Mouse (Mus musculus) liver, adult 2 months (tissue): Measurements from ENCODE around the gene 9130409I23Rik.

Source experiments
- CTCF ChIP-seq: fragments of 200-500 bp; IDR thresholded peaks from 2 replicates; pipeline ENCODE4 v1.5.1; 2011; ENCODE audit warnings: low read depth, low read length, control low read depth
- POLR2A ChIP-seq: fragments of 200-500 bp; IDR thresholded peaks from 2 replicates; pipeline ENCODE4 v1.6.1; 2011; ENCODE audit warnings: low read length, control low read depth; ENCODE audit not compliant: insufficient read depth; ENCODE audit errors: extremely low read depth

DNA sequence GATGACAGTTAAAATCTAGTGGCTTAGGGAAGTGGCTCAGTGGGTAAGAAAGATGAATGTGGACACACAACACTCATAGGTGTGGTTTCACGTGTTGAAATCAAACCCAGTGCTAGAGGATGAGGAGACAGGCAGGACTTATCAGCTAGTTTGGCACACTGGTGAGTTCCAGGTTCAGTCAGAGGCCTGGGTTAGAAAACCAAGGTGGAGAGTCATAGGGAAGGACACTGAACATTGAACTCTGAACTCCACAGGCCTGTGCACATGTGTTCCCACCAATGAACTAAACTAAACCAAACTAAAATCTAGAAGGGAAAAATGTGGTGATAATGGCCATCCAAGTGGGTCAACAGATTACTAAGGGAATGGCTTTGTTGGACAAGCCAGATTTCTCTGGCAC lies 3.5 kb upstream of the 9130409I23Rik start:
- TF ChIP-seq CTCF, result no peak
- no peak for TF ChIP-seq POLR2A
